Mouse (Mus musculus) liver, postnatal 0 days (tissue): ENCODE measurements around the gene Cdk14. TPM values are rescaled to one million over a fixed set of nuclear protein-coding genes. Genes with fewer than 3 reads are reported as not detected.

Experiments
- ATAC-seq: fragments of 200-750 bp; cut with Nextera tagmentation; 2 replicates; pipeline ENCODE4 v1.8.0; 2017; ENCODE audit warnings: mild to moderate bottlenecking, moderate library complexity
- DNase-seq: peaks from one replicate; pipeline ENCODE4 v3.0.0-alpha.2; 2016
- H3K27ac ChIP-seq: fragments of 300-500 bp; sonication (generic); 2 replicates; pipeline ENCODE4 v1.5.1; 2014; ENCODE audit warnings: antibody characterized with exemption, moderate library complexity, mild to moderate bottlenecking, low read depth
- H3K27me3 ChIP-seq: fragments of 300-500 bp; sonication (generic); 2 replicates; pipeline ENCODE4 v1.6.1; 2014; ENCODE audit warnings: low read length, control low read depth, mixed read lengths; ENCODE audit not compliant: insufficient read depth
- H3K36me3 ChIP-seq: fragments of 300-500 bp; sonication (generic); replicated peaks from 2 replicates; pipeline ENCODE4 v1.6.1; 2014; ENCODE audit warnings: mild to moderate bottlenecking, control low read depth, low read length, moderate library complexity, mixed read lengths; ENCODE audit not compliant: insufficient read depth
- H3K4me1 ChIP-seq: fragments of 300-500 bp; sonication (generic); 2 replicates; pipeline ENCODE4 v1.6.1; 2014; ENCODE audit warnings: antibody characterized with exemption, mild to moderate bottlenecking, control low read depth; ENCODE audit not compliant: insufficient read depth
- H3K4me2 ChIP-seq: fragments of 300-500 bp; sonication (generic); 2 replicates; pipeline ENCODE4 v1.6.1; 2014; ENCODE audit warnings: low read depth, mild to moderate bottlenecking, low read length, moderate library complexity, mixed read lengths
- H3K4me3 ChIP-seq: fragments of 300-500 bp; sonication (generic); 2 replicates; pipeline ENCODE4 v1.5.1; 2014; ENCODE audit warnings: low read depth, low read length
- H3K9ac ChIP-seq: fragments of 300-500 bp; sonication (generic); replicated peaks from 2 replicates; pipeline ENCODE4 v1.6.1; 2014; ENCODE audit warnings: mild to moderate bottlenecking, moderate library complexity
- H3K9me3 ChIP-seq: fragments of 300-500 bp; sonication (generic); 2 replicates; pipeline ENCODE4 v1.6.1; 2016; ENCODE audit warnings: mild to moderate bottlenecking, control low read depth, low read length, mixed read lengths
- CTCF ChIP-seq: sonication (generic); IDR thresholded peaks from 2 replicates; pipeline ENCODE4 v1.5.1; 2016; ENCODE audit warnings: antibody characterized with exemption, low read depth
- EP300 ChIP-seq: IDR thresholded peaks from 2 replicates; pipeline ENCODE4 v1.6.1; 2016; ENCODE audit warnings: antibody characterized with exemption, low read depth, mild to moderate bottlenecking
- WGBS: fragments of 180-500 bp; shearing (Covaris S2); extraction: QIAGEN DNeasy Blood & Tissue Kit; methylation state at CpG from one replicate; pipeline ENCODE4 v1.1.7; 2014; ENCODE audit not compliant: insufficient replicate concordance; 5-methylcytosine and 5-hydroxymethylcytosine counted together
- polyA plus RNA-seq: library from polyadenylated mRNA; unstranded; fragments of >200 nt; fragmentation: Nextera tagmentation; extraction: Ambion mirVana; gene quantifications from 2 replicates; pipeline ENCODE4 v1.2.1, GENCODE M21; 2015

Gene Cdk14
- polyA plus RNA-seq, 1 experiment from 2014 or later, result 1.1 TPM

- Histone ChIP-seq H3K27ac (no peak overlapping the region), H3K36me3 (no peaks in the 10 kb centered on the region), H3K27me3 (no peaks in the 10 kb centered on the region), H3K4me1 (no peaks in the 10 kb centered on the region), H3K9me3 (no peaks in the 10 kb centered on the region), H3K9ac (no peak overlapping the region), H3K4me2 (no peak overlapping the region), H3K4me3 (no peak overlapping the region)
- TF ChIP-seq CTCF, result no peak
- TF ChIP-seq EP300, result no peak
- WGBS, result 56% methylated on average over 5 of the region's 5 CpGs
- no peak for DNase-seq
- ATAC-seq, result no peak
Observed at GRCm38 (mm10) chr5:4959446-4959845, 460.7 kb downstream of the Cdk14 start.

GRCm38 (mm10) chr5:4955993-4956392, 464.1 kb downstream of the Cdk14 start:
- 69% methylated on average over 7 of the region's 7 CpGs for WGBS
- no peaks in the 10 kb centered on the region for H3K27me3 ChIP-seq
- TF ChIP-seq CTCF, result no peak
- TF ChIP-seq EP300, result no peak
- no peaks in the 10 kb centered on the region for H3K9me3 ChIP-seq
- no peak overlapping the region for H3K9ac ChIP-seq
- H3K4me2 ChIP-seq, result no peak overlapping the region
- ATAC-seq (no peak), DNase-seq (no peak)
- no peaks in the 10 kb centered on the region for H3K4me1 ChIP-seq
- no peak overlapping the region for H3K4me3 ChIP-seq
- no peaks in the 10 kb centered on the region for H3K36me3 ChIP-seq
- no peak overlapping the region for H3K27ac ChIP-seq

- no peaks in the 10 kb centered on the region for H3K9me3 ChIP-seq
- ATAC-seq (no peak), DNase-seq (no peak)
- no peaks in the 10 kb centered on the region for H3K4me1 ChIP-seq
- H3K4me2 ChIP-seq, result no peak overlapping the region
- H3K9ac ChIP-seq, result no peak overlapping the region
- TF ChIP-seq EP300 (no peak), CTCF (no peak)
- no peaks in the 10 kb centered on the region for H3K27me3 ChIP-seq
- no peaks in the 10 kb centered on the region for H3K36me3 ChIP-seq
- H3K27ac ChIP-seq, result no peak overlapping the region
- WGBS, result 59% methylated on average over 2 of the region's 2 CpGs
- H3K4me3 ChIP-seq, result no peak overlapping the region
Observed at GRCm38 (mm10) chr5:4955392-4955791, 464.7 kb downstream of the Cdk14 start.

- no peak for DNase-seq
- Histone ChIP-seq H3K27me3 (no peaks in the 10 kb centered on the region), H3K4me3 (no peak overlapping the region), H3K4me1 (no peaks in the 10 kb centered on the region), H3K27ac (no peak overlapping the region), H3K9me3 (no peaks in the 10 kb centered on the region), H3K4me2 (no peak overlapping the region), H3K36me3 (no peaks in the 10 kb centered on the region), H3K9ac (no peak overlapping the region)
- TF ChIP-seq EP300 (no peak), CTCF (no peak)
- ATAC-seq, result no peak
- WGBS, result 68% methylated on average over 7 of the region's 7 CpGs
Observed at GRCm38 (mm10) chr5:4949433-4949832, 470.7 kb downstream of the Cdk14 start.

GRCm38 (mm10) chr5:4948090-4948954, 471.8 kb downstream of the Cdk14 start:
- 64% methylated on average over 3 of the region's 3 CpGs for WGBS
- no peak overlapping the region for H3K4me2 ChIP-seq
- no peak overlapping the region for H3K27ac ChIP-seq
- H3K9me3 ChIP-seq, result no peaks in the 10 kb centered on the region
- TF ChIP-seq EP300 (no peak), CTCF (peak; percentile 46)
- no peaks in the 10 kb centered on the region for H3K36me3 ChIP-seq
- no peak for ATAC-seq
- no peak for DNase-seq
- H3K9ac ChIP-seq, result no peak overlapping the region
- no peak overlapping the region for H3K4me3 ChIP-seq
- H3K4me1 ChIP-seq, result no peaks in the 10 kb centered on the region
- H3K27me3 ChIP-seq, result no peaks in the 10 kb centered on the region

- no peak overlapping the region for H3K9ac ChIP-seq
- TF ChIP-seq CTCF (no peak), EP300 (no peak)
- H3K9me3 ChIP-seq, result no peaks in the 10 kb centered on the region
- H3K36me3 ChIP-seq, result no peaks in the 10 kb centered on the region
- H3K4me1 ChIP-seq, result no peaks in the 10 kb centered on the region
- no peak overlapping the region for H3K4me3 ChIP-seq
- H3K27ac ChIP-seq, result no peak overlapping the region
- WGBS, result 30% methylated on average over 1 of the region's 1 CpGs
- DNase-seq (no peak), ATAC-seq (no peak)
- no peak overlapping the region for H3K4me2 ChIP-seq
- no peaks in the 10 kb centered on the region for H3K27me3 ChIP-seq
Observed at GRCm38 (mm10) chr5:4935131-4935530, 485.0 kb downstream of the Cdk14 start.
